Comparison of ENCODE assay signal across 21 mouse cellular contexts in genomic region chr6:134807794-134808193, GRCm38 (mm10). TPM values are rescaled to one million over a fixed set of nuclear protein-coding genes. Genes with fewer than 3 reads are reported as not detected.
DNase-seq lines count a peak whose midpoint lies in the region; TF ChIP-seq lines count a peak whose summit lies in the region.
"Had no signal": no experiment of that assay in that cellular context is flagged by ENCODE, and none has a peak within 500 bp of the region (broad histone marks: within the 10 kb centered on the region; RNA-seq: fewer than 3 reads in every experiment).

No protein-coding gene starts in this region.

- DNase-seq in adrenal gland, adult (ENCODE audit: inconsistent age in 2 of 2, low spot score in 1 of 2): peak; percentile 75 to 91
- DNase-seq in adrenal gland, postnatal 4 days (ENCODE audit: low spot score in 2 of 2): no peak
- peak; percentile 86 for DNase-seq in adrenal gland, adult 2 months
- DNase-seq in adrenal gland, postnatal 25 days: peak; percentile 37
- DNase-seq in limb, embryonic 10.5 days (ENCODE audit: low spot score): peak; percentile 25
- no peak for DNase-seq in gastrocnemius, adult 2 months
- DNase-seq in kidney, adult 11 months: no peak
- DNase-seq in cerebellum, adult 2 months: no peak
- DNase-seq: B cell, adult 2 months; cerebellum, adult 8-10 months; cerebellum, postnatal 14 days; gastrocnemius, postnatal 36 days; heart, adult 18-20 months; heart, postnatal 14 days had no signal

- H3K4me3 ChIP-seq in limb, embryonic 10.5 days: no peak overlapping the region
- H3K4me3 ChIP-seq in gastrocnemius, adult 2 months: no peak overlapping the region
- H3K4me3 ChIP-seq in cerebellum, adult 2 months (replicated peaks; ENCODE audit: insufficient read depth, low read depth, low read length): no peak overlapping the region
- H3K4me3 ChIP-seq: embryonic facial prominence, embryonic 13.5 days; forebrain, embryonic 10.5 days; heart, embryonic 10.5 days; heart, embryonic 15.5 days; hindbrain, embryonic 13.5 days had no signal

- intact Hi-C loops in gastrocnemius, adult 2 months (cut with DNase I): no loop called here

- H3K27ac ChIP-seq in limb, embryonic 10.5 days: no peak overlapping the region
- no peak overlapping the region for H3K27ac ChIP-seq in gastrocnemius, adult 2 months
- no peak overlapping the region for H3K27ac ChIP-seq in cerebellum, adult 2 months (ENCODE audit: insufficient read depth, low read length)
- H3K27ac ChIP-seq: embryonic facial prominence, embryonic 13.5 days; forebrain, embryonic 10.5 days; heart, embryonic 10.5 days; heart, embryonic 15.5 days; hindbrain, embryonic 13.5 days; hindbrain, postnatal 0 days had no signal

- TF ChIP-seq POLR2A in cerebellum, adult 2 months (IDR thresholded peaks at IDR 0.05; ENCODE audit: borderline replicate concordance, insufficient read depth, low read length): no peak

- TF ChIP-seq CTCF in gastrocnemius, adult 2 months (IDR thresholded peaks at IDR 0.05): no peak
- no peak for TF ChIP-seq CTCF in cerebellum, adult 2 months (IDR thresholded peaks at IDR 0.05; ENCODE audit: borderline replicate concordance, insufficient read depth, low read depth, low read length)

- 90% methylated on average over 11 of the region's 11 CpGs for WGBS in limb, embryonic 10.5 days
- whole genome bisulfite sequencing in cerebellum, adult 2 months: 91% methylated on average over 11 of the region's 11 CpGs

- H3K27me3 ChIP-seq in limb, embryonic 10.5 days (ENCODE audit: low read depth, poor library complexity, severe bottlenecking): no peaks in the 10 kb centered on the region
- no peaks in the 10 kb centered on the region for H3K27me3 ChIP-seq in cerebellum, adult 2 months (ENCODE audit: control insufficient read depth, insufficient read depth, low read length)
- H3K27me3 ChIP-seq: embryonic facial prominence, embryonic 13.5 days; heart, embryonic 15.5 days; hindbrain, embryonic 13.5 days had no signal

- H3K36me3 ChIP-seq in limb, embryonic 10.5 days: no peaks in the 10 kb centered on the region
- H3K36me3 ChIP-seq: embryonic facial prominence, embryonic 13.5 days; forebrain, embryonic 10.5 days; G1E; heart, embryonic 10.5 days; heart, embryonic 15.5 days; hindbrain, embryonic 13.5 days had no signal

- no peaks in the 10 kb centered on the region for H3K4me1 ChIP-seq in limb, embryonic 10.5 days
- no peaks in the 10 kb centered on the region for H3K4me1 ChIP-seq in cerebellum, adult 2 months (ENCODE audit: control insufficient read depth, insufficient read depth, low read length)
- H3K4me1 ChIP-seq: heart, embryonic 10.5 days; heart, embryonic 15.5 days; hindbrain, embryonic 13.5 days had no signal

- H3K9me3 ChIP-seq in limb, embryonic 10.5 days (replicated peaks): no peaks in the 10 kb centered on the region
- H3K9me3 ChIP-seq: embryonic facial prominence, embryonic 13.5 days; forebrain, embryonic 10.5 days; G1E; heart, embryonic 10.5 days; heart, embryonic 15.5 days; hindbrain, embryonic 13.5 days had no signal

RNA-seq across cellular contexts. Expression of gene Dusp16, which starts 15.4 kb away (rescaled TPM):
- total RNA-seq in adrenal gland, postnatal 4 days (2021): 10 to 100 TPM; 23.9 to 25.5 TPM
- total RNA-seq in adrenal gland, adult 2 months (2021): 10 to 100 TPM; 22.7 to 28.6 TPM
- polyA plus RNA-seq in adrenal gland, adult 2 months (2012; rRNA removed): 18.7 and 19.8 TPM in 2 replicates
- 23.0 and 25.8 TPM in 2 replicates for total RNA-seq in adrenal gland, postnatal 25 days (2021)
- polyA plus RNA-seq in limb, embryonic 10.5 days (2016; fragmentation: Nextera tagmentation; extraction: Ambion mirVana): 8.7 and 10.0 TPM in 2 replicates
- total RNA-seq in gastrocnemius, adult 2 months (2021): 10 to 100 TPM; 11.4 to 19.4 TPM
- polyA plus RNA-seq in cerebellum, adult 2 months (2012; rRNA removed): 18.8 and 19.8 TPM in 2 replicates

RNA-seq across cellular contexts. Expression of gene Crebl2, which starts 22.2 kb away (rescaled TPM):
- total RNA-seq in adrenal gland, postnatal 4 days (2021): 10 to 100 TPM; 15.5 to 19.8 TPM
- 10 to 100 TPM; 24.3 to 42.2 TPM for total RNA-seq in adrenal gland, adult 2 months (2021)
- polyA plus RNA-seq in adrenal gland, adult 2 months (2012; rRNA removed): 6.2 and 6.6 TPM in 2 replicates
- 23.0 and 33.9 TPM in 2 replicates for total RNA-seq in adrenal gland, postnatal 25 days (2021)
- polyA plus RNA-seq in limb, embryonic 10.5 days (2016; fragmentation: Nextera tagmentation; extraction: Ambion mirVana): 0.79 and 0.99 TPM in 2 replicates
- 10 to 100 TPM; 10.4 to 10.9 TPM for total RNA-seq in gastrocnemius, adult 2 months (2021)
- 42.3 and 47.6 TPM in 2 replicates for polyA plus RNA-seq in cerebellum, adult 2 months (2012; rRNA removed)

Comparison
In these comparisons a context has a peak if more than half of its experiments do, and no peak if none do; other contexts are left out.
1. DNase-seq: peak in adrenal gland, adult (2 of 2), adrenal gland, adult 2 months (single experiment), adrenal gland, postnatal 25 days (single experiment) and limb, embryonic 10.5 days (single experiment); none in adrenal gland, postnatal 4 days (0 of 2), gastrocnemius, adult 2 months (single experiment), kidney, adult 11 months (single experiment) and cerebellum, adult 2 months (0 of 2).